Mouse (Mus musculus): ENCODE measurements around the gene Dchs2.

Gene Dchs2

GRCm38 (mm10) chr3:83148508-83148907 lies 20.8 kb downstream of the Dchs2 start:
- no peak for DNase-seq (ENCODE audit: low read depth in 1 of 2, low spot score in 2 of 2)

GRCm38 (mm10) chr3:83155600-83155999 lies 27.9 kb downstream of the Dchs2 start:
- DNase-seq (ENCODE audit: low read depth in 1 of 2, low spot score in 2 of 2) = no peak

- DNase-seq (ENCODE audit: low read depth in 1 of 2, low spot score in 2 of 2) = no peak
These were observed 28.4 kb downstream of the Dchs2 start for GRCm38 (mm10) chr3:83156165-83156564.

- no peak for DNase-seq (ENCODE audit: low read depth in 1 of 2, low spot score in 2 of 2)
These were observed 33.9 kb downstream of the Dchs2 start for GRCm38 (mm10) chr3:83161542-83162231.

- no peak for DNase-seq (ENCODE audit: low read depth in 1 of 2, low spot score in 2 of 2)
These were observed 35.9 kb downstream of the Dchs2 start for GRCm38 (mm10) chr3:83163676-83164075.

GRCm38 (mm10) chr3:83185527-83185926 lies 57.8 kb downstream of the Dchs2 start:
- no peak for DNase-seq (ENCODE audit: low read depth in 1 of 2, low spot score in 2 of 2)

- no peak for DNase-seq (ENCODE audit: low read depth in 1 of 2, low spot score in 2 of 2)
These were observed 63.5 kb downstream of the Dchs2 start for GRCm38 (mm10) chr3:83191271-83191670.

GRCm38 (mm10) chr3:83192401-83192800 lies 64.7 kb downstream of the Dchs2 start:
- DNase-seq (ENCODE audit: low read depth in 1 of 2, low spot score in 2 of 2) = no peak

GRCm38 (mm10) chr3:83194911-83195310 lies 67.2 kb downstream of the Dchs2 start:
- no peak for DNase-seq (ENCODE audit: low read depth in 1 of 2, low spot score in 2 of 2)

- DNase-seq (ENCODE audit: low read depth in 1 of 2, low spot score in 2 of 2) = no peak
These were observed 73.7 kb downstream of the Dchs2 start for GRCm38 (mm10) chr3:83201286-83201980.

GRCm38 (mm10) chr3:83205073-83205668 lies 77.4 kb downstream of the Dchs2 start:
- no peak for DNase-seq (ENCODE audit: low read depth in 1 of 2, low spot score in 2 of 2)

- no peak for DNase-seq (ENCODE audit: low read depth in 1 of 2, low spot score in 2 of 2)
These were observed 81.9 kb downstream of the Dchs2 start for GRCm38 (mm10) chr3:83209646-83210045.

- no peak for DNase-seq (ENCODE audit: low read depth in 1 of 2, low spot score in 2 of 2)
These were observed 82.5 kb downstream of the Dchs2 start for GRCm38 (mm10) chr3:83210210-83210609.

- DNase-seq (ENCODE audit: low read depth in 1 of 2, low spot score in 2 of 2) = no peak
These were observed 84.2 kb downstream of the Dchs2 start for GRCm38 (mm10) chr3:83211939-83212338.

- no peak for DNase-seq (ENCODE audit: low read depth in 1 of 2, low spot score in 2 of 2)
These were observed 84.8 kb downstream of the Dchs2 start for GRCm38 (mm10) chr3:83212578-83212977.

GRCm38 (mm10) chr3:83218059-83218458 lies 90.3 kb downstream of the Dchs2 start:
- no peak for DNase-seq (ENCODE audit: low read depth in 1 of 2, low spot score in 2 of 2)

- no peak for DNase-seq (ENCODE audit: low read depth in 1 of 2, low spot score in 2 of 2)
These were observed 92.4 kb downstream of the Dchs2 start for GRCm38 (mm10) chr3:83220101-83220500.

- DNase-seq (ENCODE audit: low read depth in 1 of 2, low spot score in 2 of 2) = no peak
These were observed 94.4 kb downstream of the Dchs2 start for GRCm38 (mm10) chr3:83222125-83222524.

GRCm38 (mm10) chr3:83228383-83228782 lies 100.6 kb downstream of the Dchs2 start:
- no peak for DNase-seq (ENCODE audit: low read depth in 1 of 2, low spot score in 2 of 2)

GRCm38 (mm10) chr3:83230326-83230725 lies 102.6 kb downstream of the Dchs2 start:
- no peak for DNase-seq (ENCODE audit: low read depth in 1 of 2, low spot score in 2 of 2)

GRCm38 (mm10) chr3:83234457-83234856 lies 106.7 kb downstream of the Dchs2 start:
- no peak for DNase-seq (ENCODE audit: low read depth in 1 of 2, low spot score in 2 of 2)

GRCm38 (mm10) chr3:83235061-83235460 lies 107.3 kb downstream of the Dchs2 start:
- no peak for DNase-seq (ENCODE audit: low read depth in 1 of 2, low spot score in 2 of 2)
